Mouse (Mus musculus) cerebellum, adult 2 months (tissue): ENCODE measurements around the gene Rasgef1b. TPM values are rescaled to one million over a fixed set of nuclear protein-coding genes. Genes with fewer than 3 reads are reported as not detected.

Source experiments
- DNase-seq, 2 experiments: peaks; one replicate each; pipeline ENCODE4 v3.0.0; 2021
- H3K27ac ChIP-seq: fragments of 200-500 bp; 2 replicates; pipeline ENCODE4 v1.5.1; 2012; ENCODE audit warnings: low read length, control low read depth, inconsistent platforms; ENCODE audit not compliant: insufficient read depth
- H3K27me3 ChIP-seq: fragments of 200-500 bp; 2 replicates; pipeline ENCODE4 v1.6.1; 2012; ENCODE audit warnings: inconsistent platforms, mild to moderate bottlenecking, low read length, moderate library complexity; ENCODE audit not compliant: control insufficient read depth, insufficient read depth
- H3K4me1 ChIP-seq: fragments of 200-500 bp; 2 replicates; pipeline ENCODE4 v1.6.1; 2011; ENCODE audit warnings: low read length; ENCODE audit not compliant: control insufficient read depth, insufficient read depth
- H3K4me3 ChIP-seq: fragments of 200-500 bp; replicated peaks from 2 replicates; pipeline ENCODE3; 2011; ENCODE audit warnings: mild to moderate bottlenecking, low read depth, low read length, control low read depth; ENCODE audit not compliant: insufficient read depth
- CTCF ChIP-seq: fragments of 200-500 bp; IDR thresholded peaks from 2 replicates; pipeline ENCODE4 v1.5.1; 2011; ENCODE audit warnings: low read depth, mild to moderate bottlenecking, control low read depth, low read length, moderate library complexity, borderline replicate concordance; ENCODE audit not compliant: insufficient read depth
- POLR2A ChIP-seq: fragments of 200-500 bp; IDR thresholded peaks from 2 replicates; pipeline ENCODE4 v1.6.1; 2011; ENCODE audit warnings: low read length, control low read depth, borderline replicate concordance; ENCODE audit not compliant: insufficient read depth
- WGBS: fragments of 180-500 bp; shearing (Covaris S2); methylation state at CpG from one replicate; pipeline ENCODE4 v1.1.7; 2018; 5-methylcytosine and 5-hydroxymethylcytosine counted together
- polyA plus RNA-seq: library from polyadenylated mRNA; depleted of rRNA; stranded (reverse); fragments of >200 nt; gene quantifications from 2 replicates; pipeline ENCODE4 v1.2.3, GENCODE M21; 2012

Gene Rasgef1b
- polyA plus RNA-seq, 1 experiment, result 19.6 TPM

GRCm38 (mm10) chr5:99262197-99262920 lies 466.5 kb downstream of the Rasgef1b start:
- H3K27me3 ChIP-seq, result no peaks in the 10 kb centered on the region; the same call in 1 of the 2 replicates
- H3K4me1 ChIP-seq, result no peaks in the 10 kb centered on the region
- 92% methylated on average over 6 of the region's 6 CpGs for WGBS
- H3K27ac ChIP-seq, result no peak overlapping the region
- no peak for TF ChIP-seq CTCF
- no peak for TF ChIP-seq POLR2A
- no peak for DNase-seq
- no peak overlapping the region for H3K4me3 ChIP-seq

DNA sequence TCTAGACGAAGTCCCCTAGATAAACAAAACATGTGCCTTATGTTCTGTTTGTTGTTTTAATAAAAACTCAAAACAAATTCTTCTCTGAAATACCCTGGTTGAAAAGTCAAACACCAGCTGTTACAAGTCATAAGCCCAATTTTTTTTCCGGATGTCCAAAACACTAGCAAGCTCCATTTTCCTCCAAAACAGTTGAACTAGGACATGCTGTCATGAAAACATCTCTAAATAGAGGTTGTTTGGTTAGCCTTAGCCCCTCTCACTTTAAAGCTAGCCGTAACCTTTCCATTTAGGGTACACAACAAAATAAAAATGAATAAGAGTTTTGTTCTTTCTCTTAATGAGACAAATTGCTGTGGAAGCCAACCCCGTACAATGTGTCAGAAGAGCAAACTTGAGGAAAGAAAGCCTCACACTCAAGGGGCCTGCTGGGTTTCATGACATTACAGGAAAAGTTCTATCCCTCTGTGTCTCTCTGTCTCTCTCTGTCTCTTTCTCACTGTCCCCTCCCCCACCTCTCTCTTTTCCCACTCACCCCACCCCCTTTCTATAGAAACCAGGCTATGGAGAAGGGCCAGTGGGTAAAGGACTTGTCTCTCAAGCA lies 467.6 kb downstream of the Rasgef1b start:
- 97% methylated on average over 4 of the region's 4 CpGs for WGBS
- Histone ChIP-seq H3K4me1 (no peaks in the 10 kb centered on the region), H3K27me3 (no peaks in the 10 kb centered on the region; the same call in 1 of the 2 replicates), H3K27ac (no peak overlapping the region), H3K4me3 (no peak overlapping the region)
- TF ChIP-seq CTCF, result no peak
- no peak for TF ChIP-seq POLR2A
- no peak for DNase-seq

DNA sequence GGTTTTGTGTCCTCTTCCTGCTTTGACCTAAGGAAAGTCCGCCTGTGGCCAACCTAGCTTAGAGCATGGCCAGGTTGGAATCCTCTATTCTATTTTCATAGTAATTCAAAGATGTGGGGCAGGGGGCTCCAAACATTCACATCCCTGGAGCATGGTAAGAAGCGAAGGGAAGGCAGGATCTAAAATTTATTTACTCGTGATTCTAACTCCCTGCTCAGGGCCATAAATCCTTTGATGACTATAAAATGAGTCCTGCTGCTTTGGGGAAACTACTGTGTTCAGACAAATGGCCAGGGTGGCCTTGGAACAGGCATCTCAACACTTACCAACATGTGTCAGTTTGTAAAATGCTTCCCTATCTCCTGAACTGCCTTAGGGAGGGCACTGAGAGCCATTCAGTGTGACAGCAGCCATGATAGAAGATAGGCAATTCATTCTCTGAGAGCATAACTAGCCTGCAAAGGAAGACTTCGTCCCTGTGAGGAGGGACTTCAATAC lies 470.8 kb downstream of the Rasgef1b start:
- TF ChIP-seq POLR2A, result no peak
- TF ChIP-seq CTCF, result no peak
- no peaks in the 10 kb centered on the region; the same call in 1 of the 2 replicates for H3K27me3 ChIP-seq
- no peak overlapping the region for H3K27ac ChIP-seq
- 91% methylated on average over 4 of the region's 4 CpGs for WGBS
- no peak overlapping the region for H3K4me3 ChIP-seq
- no peak for DNase-seq
- no peaks in the 10 kb centered on the region for H3K4me1 ChIP-seq

- H3K4me3 ChIP-seq, result peak overlapping the region; percentile 76
Measured at GRCm38 (mm10) chr5:99252203-99253135, 476.4 kb downstream of the Rasgef1b start.

DNA sequence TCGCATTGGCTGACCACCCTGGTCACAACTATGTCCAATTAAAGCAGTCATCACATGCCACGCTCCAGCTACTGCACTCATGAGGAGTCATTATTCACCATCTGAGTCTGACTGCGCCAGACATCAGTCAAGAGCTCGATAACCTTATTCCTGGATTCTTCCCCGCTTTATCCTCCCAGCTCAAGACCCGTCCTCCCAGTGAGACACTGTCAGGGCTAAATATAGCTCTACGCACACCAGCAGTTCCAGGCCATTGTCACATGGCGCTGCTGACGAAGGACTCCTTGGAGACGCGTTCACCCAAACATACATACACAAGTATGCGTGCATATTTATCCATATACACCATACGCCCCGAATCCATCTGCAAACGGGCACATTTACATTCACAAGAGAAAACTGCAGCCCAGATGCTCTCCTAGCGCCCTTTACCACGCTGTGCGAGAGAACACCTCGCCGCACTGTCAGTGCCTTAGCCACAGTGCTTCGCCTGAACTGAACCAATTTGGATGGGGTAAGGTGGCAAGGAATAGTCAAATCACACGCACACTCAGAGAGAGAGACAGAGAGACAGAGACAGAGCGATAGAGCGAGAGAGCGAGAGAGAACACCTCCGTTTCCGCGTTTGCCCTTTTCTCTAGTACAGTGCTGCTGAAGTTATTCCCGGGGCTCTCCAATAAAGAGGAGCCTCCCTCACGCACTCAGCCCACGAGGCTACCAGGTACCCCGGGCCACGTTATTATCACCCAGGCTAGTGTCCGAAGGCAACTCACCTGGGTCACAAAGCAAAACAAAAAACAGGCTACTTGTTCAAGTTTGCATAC lies 477.3 kb downstream of the Rasgef1b start:
- no peak for TF ChIP-seq CTCF
- TF ChIP-seq POLR2A, result no peak
- DNase-seq, result peak; percentile 15 to 25
- WGBS, result 9% methylated on average over 34 of the region's 34 CpGs
- Histone ChIP-seq H3K27me3 (no peaks in the 10 kb centered on the region), H3K4me3 (peak overlapping the region; percentile 76), H3K27ac (no peak overlapping the region), H3K4me1 (peaks cover 7% of the 10 kb centered on the region)

More at GRCm38 (mm10) chr5:99252203-99253135, 476.4 kb downstream of the Rasgef1b start:
- peak; percentile 89 to 92 for DNase-seq
- Histone ChIP-seq H3K4me1 (peaks cover 7% of the 10 kb centered on the region), H3K27ac (no peak overlapping the region), H3K27me3 (no peaks in the 10 kb centered on the region)
- TF ChIP-seq CTCF, result no peak
- TF ChIP-seq POLR2A, result 0 out of 2 replicates have a peak, but pooled peaks have one; percentile 23
- WGBS, result under 1% methylated on average over 78 of the region's 78 CpGs

GRCm38 (mm10) chr5:99250820-99251219 lies 478.0 kb downstream of the Rasgef1b start:
- Histone ChIP-seq H3K4me1 (peaks cover 7% of the 10 kb centered on the region), H3K27ac (no peak overlapping the region), H3K4me3 (no peak overlapping the region), H3K27me3 (no peaks in the 10 kb centered on the region)
- no peak for TF ChIP-seq CTCF
- no peak for TF ChIP-seq POLR2A
- DNase-seq, result peak in 1 of 2 experiments; percentile 12
- 66% methylated on average over 5 of the region's 5 CpGs for WGBS
